Mouse (Mus musculus): ENCODE measurements around the gene Tgm4. TPM values are rescaled to one million over a fixed set of nuclear protein-coding genes. Genes with fewer than 3 reads are reported as not detected.

Gene Tgm4
- polyA plus RNA-seq, 1 experiment from 2014 or later, result 0.23 TPM

DNA sequence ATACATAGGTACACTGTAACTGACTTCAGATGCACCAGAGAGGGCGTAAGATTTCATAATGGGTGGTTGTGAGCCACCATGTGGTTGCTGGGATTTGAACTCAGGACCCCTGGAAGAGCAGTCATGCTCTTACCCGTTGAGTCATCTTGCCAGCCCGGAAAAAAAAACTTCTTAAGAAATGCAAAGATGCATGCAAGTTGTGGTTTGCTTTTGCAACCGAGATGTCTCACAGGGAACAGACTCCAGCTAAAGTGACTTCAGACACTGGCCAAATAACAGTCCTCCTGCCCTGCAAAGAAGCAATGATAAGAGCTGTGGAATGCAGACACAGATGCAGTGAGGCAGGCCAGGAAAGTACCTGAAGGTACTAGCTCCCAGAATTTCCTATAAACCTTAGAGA, 56.3 kb downstream of the Tgm4 start:
- no peaks in the 10 kb centered on the region for H3K4me1 ChIP-seq (replicated peaks; ENCODE audit: control insufficient read depth, insufficient read depth, low read length)
- 82% methylated on average over 4 of the region's 4 CpGs for WGBS
- H3K27me3 ChIP-seq (replicated peaks; ENCODE audit: control insufficient read depth, insufficient read depth, low read length), result no peaks in the 10 kb centered on the region
- no peak overlapping the region for H3K9ac ChIP-seq (ENCODE audit: low read depth, low read length)
- no peak overlapping the region for H3K4me3 ChIP-seq (ENCODE audit: low read depth, low read length)
- H3K36me3 ChIP-seq (ENCODE audit: control insufficient read depth, insufficient read depth, low read length), result peaks cover 25% of the 10 kb centered on the region
- H3K4me2 ChIP-seq, result no peak overlapping the region
- DNase-seq (ENCODE audit: low spot score) (no peak), ATAC-seq (replicated peaks; ENCODE audit: low FRiP score) (no peak)
- H3K9me3 ChIP-seq (ENCODE audit: control insufficient read depth, low read length), result no peaks in the 10 kb centered on the region
- no peak overlapping the region for H3K27ac ChIP-seq (ENCODE audit: low read depth, low read length)

- no peak overlapping the region for H3K9ac ChIP-seq (ENCODE audit: low read depth, low read length)
- H3K4me3 ChIP-seq (ENCODE audit: low read depth, low read length), result no peak overlapping the region
- H3K36me3 ChIP-seq (ENCODE audit: control insufficient read depth, insufficient read depth, low read length), result peaks cover 29% of the 10 kb centered on the region; the same call in 1 of the 2 replicates
- no peak overlapping the region for H3K4me2 ChIP-seq
- H3K9me3 ChIP-seq (ENCODE audit: control insufficient read depth, low read length), result no peaks in the 10 kb centered on the region
- no peaks in the 10 kb centered on the region for H3K27me3 ChIP-seq (replicated peaks; ENCODE audit: control insufficient read depth, insufficient read depth, low read length)
- ATAC-seq (replicated peaks; ENCODE audit: low FRiP score) (peak; percentile 77), DNase-seq (ENCODE audit: low spot score) (no peak)
- H3K4me1 ChIP-seq (replicated peaks; ENCODE audit: control insufficient read depth, insufficient read depth, low read length), result no peaks in the 10 kb centered on the region
- no peak overlapping the region for H3K27ac ChIP-seq (ENCODE audit: low read depth, low read length)
- 89% methylated on average over 16 of the region's 16 CpGs for WGBS
Observed at GRCm38 (mm10) chr9:123099631-123100455, 65.3 kb downstream of the Tgm4 start.

DNA sequence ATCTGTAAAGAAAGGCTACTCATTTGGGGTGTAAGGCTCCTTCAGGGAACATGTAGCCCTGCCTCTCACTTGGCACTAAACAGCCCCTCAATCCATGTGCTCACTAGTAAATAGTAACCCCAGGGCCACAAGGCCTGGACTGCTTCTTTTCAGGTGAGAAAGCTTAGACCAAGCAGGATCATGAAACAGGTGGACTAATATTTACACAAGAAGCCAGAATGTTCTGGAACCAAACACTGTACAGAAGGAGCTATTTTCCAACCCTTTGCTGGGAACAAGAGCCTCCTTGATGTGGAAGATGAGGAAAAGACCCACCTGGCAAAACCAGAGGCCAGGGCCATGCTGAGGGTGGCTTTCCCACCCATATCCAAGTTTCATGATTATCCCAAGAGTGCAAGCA, 68.9 kb downstream of the Tgm4 start:
- no peaks in the 10 kb centered on the region for H3K27me3 ChIP-seq (replicated peaks; ENCODE audit: control insufficient read depth, insufficient read depth, low read length)

DNA sequence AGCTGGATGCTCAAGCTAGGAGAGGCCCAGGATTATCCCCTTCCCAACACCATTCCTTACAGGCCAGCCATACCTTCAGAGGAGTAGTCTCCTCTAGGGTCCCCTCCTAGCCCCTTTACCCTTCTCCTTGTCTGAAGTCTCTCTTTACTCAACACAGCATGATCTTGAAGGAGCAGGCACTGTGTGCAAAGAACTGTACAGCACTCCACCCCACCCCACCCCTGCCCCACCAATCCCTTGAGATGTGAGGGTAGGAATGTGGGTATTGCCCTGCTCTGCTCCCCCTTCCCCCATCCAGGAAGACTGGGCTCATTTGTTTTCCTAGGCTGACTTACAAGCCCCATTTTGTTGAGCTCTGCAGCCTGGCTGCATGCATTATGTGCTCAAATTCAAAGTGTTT, 69.8 kb downstream of the Tgm4 start:
- Histone ChIP-seq H3K4me3 (ENCODE audit: low read depth, low read length) (no peak overlapping the region), H3K9ac (ENCODE audit: low read depth, low read length) (no peak overlapping the region), H3K4me1 (replicated peaks; ENCODE audit: control insufficient read depth, insufficient read depth, low read length) (no peaks in the 10 kb centered on the region), H3K4me2 (no peak overlapping the region), H3K9me3 (ENCODE audit: control insufficient read depth, low read length) (no peaks in the 10 kb centered on the region), H3K27me3 (replicated peaks; ENCODE audit: control insufficient read depth, insufficient read depth, low read length) (no peaks in the 10 kb centered on the region), H3K36me3 (ENCODE audit: control insufficient read depth, insufficient read depth, low read length) (peaks cover 11% of the 10 kb centered on the region; the same call in 1 of the 2 replicates), H3K27ac (ENCODE audit: low read depth, low read length) (no peak overlapping the region)
- DNase-seq (ENCODE audit: low spot score) (no peak), ATAC-seq (replicated peaks; ENCODE audit: low FRiP score) (no peak)

More for the DNA sequence above, 68.9 kb downstream of the Tgm4 start:
- H3K36me3 ChIP-seq (ENCODE audit: control insufficient read depth, insufficient read depth, low read length), result peaks cover 11% of the 10 kb centered on the region; the same call in 1 of the 2 replicates
- no peak overlapping the region for H3K27ac ChIP-seq (ENCODE audit: low read depth, low read length)
- H3K9ac ChIP-seq (ENCODE audit: low read depth, low read length), result no peak overlapping the region
- no peaks in the 10 kb centered on the region for H3K4me1 ChIP-seq (replicated peaks; ENCODE audit: control insufficient read depth, insufficient read depth, low read length)
- no peak for ATAC-seq (replicated peaks; ENCODE audit: low FRiP score)
- no peaks in the 10 kb centered on the region for H3K9me3 ChIP-seq (ENCODE audit: control insufficient read depth, low read length)
- no peak overlapping the region for H3K4me3 ChIP-seq (ENCODE audit: low read depth, low read length)
- no peak overlapping the region for H3K4me2 ChIP-seq
- DNase-seq (ENCODE audit: low spot score), result no peak

- H3K9ac ChIP-seq (ENCODE audit: low read depth, low read length), result no peak overlapping the region
- no peak overlapping the region for H3K4me2 ChIP-seq
- no peak overlapping the region for H3K4me3 ChIP-seq (ENCODE audit: low read depth, low read length)
- no peaks in the 10 kb centered on the region for H3K27me3 ChIP-seq (replicated peaks; ENCODE audit: control insufficient read depth, insufficient read depth, low read length)
- DNase-seq (ENCODE audit: low spot score), result no peak
- no peaks in the 10 kb centered on the region for H3K9me3 ChIP-seq (ENCODE audit: control insufficient read depth, low read length)
- ATAC-seq (replicated peaks; ENCODE audit: low FRiP score), result peak; percentile 62; the same call in 1 of the 2 replicates
- peaks cover 11% of the 10 kb centered on the region for H3K4me1 ChIP-seq (replicated peaks; ENCODE audit: control insufficient read depth, insufficient read depth, low read length)
- no peak overlapping the region for H3K27ac ChIP-seq (ENCODE audit: low read depth, low read length)
- WGBS, result 92% methylated on average over 4 of the region's 4 CpGs
- no peaks in the 10 kb centered on the region for H3K36me3 ChIP-seq (ENCODE audit: control insufficient read depth, insufficient read depth, low read length)
Observed at GRCm38 (mm10) chr9:123107186-123107585, 72.7 kb downstream of the Tgm4 start.

GRCm38 (mm10) chr9:123109188-123109587, 74.7 kb downstream of the Tgm4 start:
- no peaks in the 10 kb centered on the region for H3K27me3 ChIP-seq (replicated peaks; ENCODE audit: control insufficient read depth, insufficient read depth, low read length)
- no peak overlapping the region for H3K27ac ChIP-seq (ENCODE audit: low read depth, low read length)
- 89% methylated on average over 7 of the region's 7 CpGs for WGBS
- ATAC-seq (replicated peaks; ENCODE audit: low FRiP score) (no peak), DNase-seq (ENCODE audit: low spot score) (no peak)
- H3K9ac ChIP-seq (ENCODE audit: low read depth, low read length), result no peak overlapping the region
- H3K4me2 ChIP-seq, result no peak overlapping the region
- H3K4me1 ChIP-seq (replicated peaks; ENCODE audit: control insufficient read depth, insufficient read depth, low read length), result peaks cover 15% of the 10 kb centered on the region
- no peak overlapping the region for H3K4me3 ChIP-seq (ENCODE audit: low read depth, low read length)
- H3K36me3 ChIP-seq (ENCODE audit: control insufficient read depth, insufficient read depth, low read length), result no peaks in the 10 kb centered on the region
- no peaks in the 10 kb centered on the region for H3K9me3 ChIP-seq (ENCODE audit: control insufficient read depth, low read length)

DNA sequence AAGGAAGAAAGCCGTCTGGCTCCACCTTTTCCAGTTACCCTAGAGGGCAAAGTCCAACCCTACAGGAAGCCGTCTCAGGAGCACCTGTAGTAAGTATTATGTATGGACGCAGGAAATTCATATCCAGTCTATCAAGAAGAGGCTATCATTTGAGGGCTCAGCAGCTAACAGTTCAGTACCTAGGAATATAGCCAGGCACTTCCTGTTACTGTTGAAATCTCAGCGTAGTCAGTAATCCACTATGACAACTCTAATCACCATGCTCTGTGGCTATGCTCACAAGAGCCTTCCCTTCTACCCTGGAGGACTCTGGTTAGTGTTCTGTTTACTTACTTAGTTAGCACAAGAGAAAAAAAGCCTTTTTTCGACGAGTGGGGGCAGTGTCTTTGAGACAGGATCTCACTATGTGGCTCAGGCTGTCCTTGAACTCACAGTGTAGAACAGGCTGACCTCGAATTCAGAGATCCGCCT, 77.3 kb downstream of the Tgm4 start:
- DNase-seq (ENCODE audit: low spot score) (no peak), ATAC-seq (replicated peaks; ENCODE audit: low FRiP score) (no peak)
- peak overlapping the region; percentile 78 for H3K4me3 ChIP-seq (ENCODE audit: low read depth, low read length)
- WGBS, result 44% methylated on average over 8 of the region's 8 CpGs
- peaks cover 7% of the 10 kb centered on the region for H3K36me3 ChIP-seq (ENCODE audit: control insufficient read depth, insufficient read depth, low read length)
- peak overlapping the region; percentile 72 for H3K9ac ChIP-seq (ENCODE audit: low read depth, low read length)
- H3K27ac ChIP-seq (ENCODE audit: low read depth, low read length), result no peak overlapping the region
- H3K4me2 ChIP-seq, result peak overlapping the region; percentile 89
- no peaks in the 10 kb centered on the region for H3K27me3 ChIP-seq (replicated peaks; ENCODE audit: control insufficient read depth, insufficient read depth, low read length)
- H3K4me1 ChIP-seq (replicated peaks; ENCODE audit: control insufficient read depth, insufficient read depth, low read length), result peaks cover 15% of the 10 kb centered on the region
- no peaks in the 10 kb centered on the region for H3K9me3 ChIP-seq (ENCODE audit: control insufficient read depth, low read length)

DNA sequence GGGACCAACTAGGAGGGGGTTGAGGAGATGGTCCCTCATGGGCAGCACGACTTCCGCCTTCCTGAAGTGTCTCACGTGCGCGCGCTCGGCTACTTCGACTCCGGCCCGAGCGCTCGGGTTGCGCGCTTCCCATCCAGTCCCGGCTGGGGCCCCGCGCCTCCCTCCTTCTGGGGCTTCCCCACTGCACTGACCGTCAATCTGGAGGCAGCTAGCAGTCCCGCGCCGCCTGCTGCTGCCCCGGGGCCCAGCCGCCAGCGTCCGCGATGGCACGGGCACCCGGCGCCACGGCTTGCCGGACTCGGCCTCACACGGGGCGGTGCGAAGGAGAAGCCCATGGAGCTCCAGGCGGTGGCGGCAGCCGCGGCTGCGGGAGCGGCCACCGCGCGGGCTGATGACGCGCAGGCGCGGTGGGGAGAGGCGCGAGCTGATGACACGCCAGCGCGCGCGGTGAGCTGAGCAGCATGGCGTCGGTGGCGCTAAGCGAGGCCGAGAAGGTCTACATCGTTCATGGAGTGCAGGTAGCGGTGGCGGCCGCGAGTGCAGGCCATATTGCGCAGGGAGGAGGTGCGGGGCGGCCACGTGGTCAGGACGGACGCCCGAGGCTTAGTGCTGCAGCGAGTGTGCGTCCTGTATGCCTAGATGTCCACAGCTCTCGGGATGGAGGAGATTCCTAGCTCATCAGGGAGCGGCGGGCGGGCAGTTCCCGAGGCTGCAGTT, 78.4 kb downstream of the Tgm4 start, which contains the start of the genes Zdhhc3 and Exosc7:
Gene Zdhhc3 (minus strand): TSS at position 401 of the 717 bp plus-strand sequence.
Gene Exosc7 (plus strand): TSS at position 411 of the 717 bp plus-strand sequence.
- H3K9ac ChIP-seq (ENCODE audit: low read depth, low read length), result peak within 1 kb of the TSS; percentile 72
- ATAC-seq (replicated peaks; ENCODE audit: low FRiP score), result peak; percentile 91
- H3K4me1 ChIP-seq (replicated peaks; ENCODE audit: control insufficient read depth, insufficient read depth, low read length), result peaks cover 15% of the 10 kb centered on the region
- H3K27ac ChIP-seq (ENCODE audit: low read depth, low read length), result peak within 1 kb of the TSS; percentile 69
- no peaks in the 10 kb centered on the region for H3K9me3 ChIP-seq (ENCODE audit: control insufficient read depth, low read length)
- H3K4me2 ChIP-seq, result peak within 1 kb of the TSS; percentile 89
- peak within 1 kb of the TSS; percentile 78 for H3K4me3 ChIP-seq (ENCODE audit: low read depth, low read length)
- H3K36me3 ChIP-seq (ENCODE audit: control insufficient read depth, insufficient read depth, low read length), result peaks cover 8% of the 10 kb centered on the region
- peak; percentile 91 for DNase-seq (ENCODE audit: low spot score)
- H3K27me3 ChIP-seq (replicated peaks; ENCODE audit: control insufficient read depth, insufficient read depth, low read length), result no peaks in the 10 kb centered on the region
- WGBS, result under 1% methylated on average over 79 of the region's 79 CpGs

All from liver, embryonic 11.5 days (tissue).